Mouse (Mus musculus) intestine, embryonic 15.5 days (tissue): ENCODE measurements at regions not wholly inside any gene's neighbourhood (a gene's known extent, or its start where the extent isn't known, plus 50 kb on each side); places are given as distances from the start of the nearest gene placed in this dataset.

ENCODE experiments used
- ATAC-seq: fragments of 200-750 bp; cut with Nextera tagmentation; 2 replicates; pipeline ENCODE4 v1.8.0; 2017; ENCODE audit warnings: moderate TSS enrichment, moderate library complexity
- H3K27ac ChIP-seq: fragments of 300-500 bp; sonication (generic); 2 replicates; pipeline ENCODE4 v1.5.1; 2015; ENCODE audit warnings: mild to moderate bottlenecking, inconsistent platforms
- H3K27me3 ChIP-seq: fragments of 300-500 bp; sonication (generic); replicated peaks from 2 replicates; pipeline ENCODE4 v1.6.1; 2015; ENCODE audit warnings: inconsistent platforms
- H3K36me3 ChIP-seq: fragments of 300-500 bp; sonication (generic); 2 replicates; pipeline ENCODE4 v1.6.1; 2015; ENCODE audit warnings: inconsistent platforms
- H3K4me1 ChIP-seq: fragments of 300-500 bp; sonication (generic); replicated peaks from 2 replicates; pipeline ENCODE4 v1.6.1; 2015; ENCODE audit warnings: inconsistent platforms
- H3K4me2 ChIP-seq: fragments of 300-500 bp; sonication (generic); replicated peaks from 2 replicates; pipeline ENCODE4 v1.6.1; 2015; ENCODE audit warnings: mild to moderate bottlenecking, inconsistent platforms
- H3K4me3 ChIP-seq: fragments of 300-500 bp; sonication (generic); replicated peaks from 2 replicates; pipeline ENCODE4 v1.5.1; 2015; ENCODE audit warnings: inconsistent platforms
- H3K9ac ChIP-seq: fragments of 300-500 bp; sonication (generic); 2 replicates; pipeline ENCODE4 v1.6.1; 2015; ENCODE audit warnings: inconsistent platforms
- H3K9me3 ChIP-seq: fragments of 300-500 bp; sonication (generic); 2 replicates; pipeline ENCODE4 v1.6.1; 2016; ENCODE audit warnings: inconsistent platforms
- WGBS: fragments of 180-500 bp; shearing (Covaris S2); methylation state at CpG from one replicate; pipeline ENCODE4 v1.1.7; 2015; 5-methylcytosine and 5-hydroxymethylcytosine counted together

DNA sequence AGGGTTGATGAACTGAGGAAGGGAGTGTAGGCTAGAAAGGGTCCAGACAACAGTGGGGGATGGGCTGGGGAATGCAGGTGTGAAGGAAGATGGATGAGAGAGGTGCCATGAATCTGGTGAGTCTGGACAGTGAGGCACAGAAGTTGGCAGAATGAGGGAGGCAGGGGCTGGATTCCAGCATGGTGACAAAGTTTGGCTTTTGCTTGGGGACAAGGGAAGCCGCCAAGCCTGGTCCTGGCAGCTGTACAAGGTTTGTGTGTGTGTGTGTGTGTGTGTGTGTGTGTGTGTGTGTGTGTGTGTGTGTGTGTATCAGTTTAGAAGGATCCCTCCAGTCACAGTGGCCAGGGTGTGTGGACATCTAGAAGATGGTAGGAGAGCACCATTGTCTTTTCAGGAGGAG lies 270.4 kb downstream of the Rps24 start:
- no peak overlapping the region for H3K4me3 ChIP-seq
- 70% methylated on average over 1 of the region's 1 CpGs for WGBS

DNA sequence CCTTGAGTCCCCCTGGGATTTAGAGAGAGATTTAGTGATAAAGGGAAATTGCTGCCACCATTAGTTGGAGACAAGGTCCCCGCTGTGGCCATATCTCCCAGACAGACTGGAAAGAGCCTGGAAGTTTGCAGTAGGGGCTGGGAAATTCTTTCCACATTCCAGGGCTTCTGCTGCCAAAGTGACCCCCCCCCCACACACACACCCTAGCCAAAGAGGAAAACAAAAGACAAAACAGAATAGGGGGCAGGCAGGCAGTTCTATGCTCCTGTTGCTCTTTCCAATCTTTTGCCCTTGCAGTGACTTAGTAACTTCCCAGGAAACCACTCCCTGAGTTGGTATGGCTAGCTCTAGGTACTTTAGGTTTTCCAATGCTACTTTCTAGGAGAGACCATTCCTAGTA lies 270.9 kb downstream of the Rps24 start:
- Histone ChIP-seq H3K9ac (no peak overlapping the region), H3K27ac (no peak overlapping the region), H3K9me3 (no peaks in the 10 kb centered on the region), H3K4me3 (no peak overlapping the region), H3K27me3 (no peaks in the 10 kb centered on the region), H3K4me1 (0 out of 2 replicates have a peak, but pooled peaks cover 3% of the 10 kb centered on the region), H3K4me2 (no peak overlapping the region), H3K36me3 (no peaks in the 10 kb centered on the region)
- ATAC-seq: no peak
- 48% methylated on average over 1 of the region's 1 CpGs for WGBS

More for the DNA sequence above, 270.4 kb downstream of the Rps24 start:
- Histone ChIP-seq H3K36me3 (no peaks in the 10 kb centered on the region), H3K9ac (no peak overlapping the region), H3K4me1 (0 out of 2 replicates have a peak, but pooled peaks cover 3% of the 10 kb centered on the region), H3K27ac (no peak overlapping the region), H3K27me3 (no peaks in the 10 kb centered on the region), H3K4me2 (no peak overlapping the region), H3K9me3 (no peaks in the 10 kb centered on the region)
- no peak for ATAC-seq

DNA sequence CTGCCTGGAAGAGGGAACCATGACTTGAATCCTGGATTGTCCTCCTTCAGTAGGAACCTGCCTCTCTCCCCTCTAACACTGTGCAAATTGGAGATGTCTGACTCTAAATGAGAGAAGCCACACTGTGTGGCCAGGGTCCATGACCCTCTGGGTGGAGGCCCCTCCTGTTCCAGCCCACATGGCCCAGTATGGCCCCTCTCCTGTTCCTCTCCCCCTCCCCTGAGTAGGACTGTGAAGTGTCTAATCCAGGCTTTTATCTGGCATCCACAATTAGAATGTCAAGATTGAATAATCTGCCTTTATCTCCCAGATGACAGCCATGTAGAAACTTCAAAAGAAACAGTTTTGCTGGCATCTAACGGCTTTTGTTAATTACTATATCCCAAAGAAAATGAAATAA lies 274.0 kb downstream of the Rps24 start:
- Histone ChIP-seq H3K9me3 (no peaks in the 10 kb centered on the region), H3K4me2 (no peak overlapping the region), H3K36me3 (no peaks in the 10 kb centered on the region), H3K9ac (no peak overlapping the region), H3K4me1 (0 out of 2 replicates have a peak, but pooled peaks cover 3% of the 10 kb centered on the region), H3K27ac (no peak overlapping the region), H3K4me3 (no peak overlapping the region), H3K27me3 (no peaks in the 10 kb centered on the region)
- 72% methylated on average over 1 of the region's 1 CpGs for WGBS
- ATAC-seq: no peak

GRCm38 (mm10) chr14:24762468-24763274 lies 275.7 kb downstream of the Rps24 start:
- H3K9me3 ChIP-seq: no peaks in the 10 kb centered on the region
- no peaks in the 10 kb centered on the region for H3K36me3 ChIP-seq
- WGBS: 14% methylated on average over 7 of the region's 7 CpGs
- H3K27ac ChIP-seq: no peak overlapping the region
- no peaks in the 10 kb centered on the region for H3K27me3 ChIP-seq
- no peak overlapping the region for H3K4me3 ChIP-seq
- H3K4me2 ChIP-seq: no peak overlapping the region
- H3K9ac ChIP-seq: no peak overlapping the region
- H3K4me1 ChIP-seq: 0 out of 2 replicates have a peak, but pooled peaks cover 3% of the 10 kb centered on the region
- peak; percentile 64 for ATAC-seq

- H3K27ac ChIP-seq: no peak overlapping the region
- H3K9me3 ChIP-seq: no peaks in the 10 kb centered on the region
- no peaks in the 10 kb centered on the region for H3K4me1 ChIP-seq
- no peaks in the 10 kb centered on the region for H3K27me3 ChIP-seq
- ATAC-seq: no peak
- no peak overlapping the region for H3K4me2 ChIP-seq
- no peak overlapping the region for H3K4me3 ChIP-seq
- no peak overlapping the region for H3K9ac ChIP-seq
- no peaks in the 10 kb centered on the region for H3K36me3 ChIP-seq
- 57% methylated on average over 9 of the region's 9 CpGs for WGBS
Observed at GRCm38 (mm10) chr14:24763275-24763812, 276.4 kb downstream of the Rps24 start.

- Histone ChIP-seq H3K27ac (no peak overlapping the region), H3K9ac (no peak overlapping the region), H3K9me3 (no peaks in the 10 kb centered on the region), H3K4me2 (no peak overlapping the region), H3K4me3 (no peak overlapping the region), H3K4me1 (no peaks in the 10 kb centered on the region), H3K27me3 (no peaks in the 10 kb centered on the region), H3K36me3 (no peaks in the 10 kb centered on the region)
- 50% methylated on average over 7 of the region's 7 CpGs for WGBS
- ATAC-seq: no peak
Observed at GRCm38 (mm10) chr14:24763845-24764244, 276.9 kb downstream of the Rps24 start.

DNA sequence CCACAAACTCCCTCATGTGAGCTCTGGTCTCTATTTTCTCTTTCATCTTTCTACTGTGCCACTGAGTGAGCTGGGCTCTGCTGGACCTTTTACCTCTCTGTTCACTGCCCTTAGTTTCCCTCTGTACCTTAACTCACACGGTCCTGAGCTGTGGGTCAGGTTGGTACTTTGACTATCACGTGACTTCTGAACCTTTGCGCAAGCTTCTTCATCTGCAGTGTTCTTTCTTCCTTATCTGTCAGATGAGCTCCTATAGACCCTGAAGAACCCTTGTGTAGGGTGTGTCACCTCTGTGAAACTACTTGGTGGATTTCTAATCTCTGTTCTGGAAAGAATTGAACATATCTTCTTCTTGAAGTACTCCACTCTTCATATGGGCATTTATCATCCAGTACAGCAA lies 279.3 kb downstream of the Rps24 start:
- Histone ChIP-seq H3K4me3 (no peak overlapping the region), H3K9ac (no peak overlapping the region), H3K36me3 (no peaks in the 10 kb centered on the region), H3K27me3 (no peaks in the 10 kb centered on the region), H3K9me3 (no peaks in the 10 kb centered on the region), H3K27ac (no peak overlapping the region), H3K4me2 (no peak overlapping the region), H3K4me1 (no peaks in the 10 kb centered on the region)
- ATAC-seq: peak; percentile 55; the same call in 1 of the 2 replicates
- WGBS: 68% methylated on average over 3 of the region's 3 CpGs

- no peak overlapping the region for H3K27ac ChIP-seq
- H3K4me1 ChIP-seq: no peaks in the 10 kb centered on the region
- H3K4me3 ChIP-seq: no peak overlapping the region
- H3K36me3 ChIP-seq: no peaks in the 10 kb centered on the region
- no peaks in the 10 kb centered on the region for H3K27me3 ChIP-seq
- H3K4me2 ChIP-seq: no peak overlapping the region
- no peak overlapping the region for H3K9ac ChIP-seq
- ATAC-seq: peak; percentile 66; the same call in 1 of the 2 replicates
- 37% methylated on average over 2 of the region's 2 CpGs for WGBS
- H3K9me3 ChIP-seq: no peaks in the 10 kb centered on the region
Observed at GRCm38 (mm10) chr14:24766690-24767089, 279.8 kb downstream of the Rps24 start.

GRCm38 (mm10) chr14:24767316-24767715 lies 280.4 kb downstream of the Rps24 start:
- Histone ChIP-seq H3K27me3 (no peaks in the 10 kb centered on the region), H3K9ac (no peak overlapping the region), H3K4me3 (no peak overlapping the region), H3K4me1 (no peaks in the 10 kb centered on the region), H3K4me2 (no peak overlapping the region), H3K27ac (no peak overlapping the region), H3K36me3 (no peaks in the 10 kb centered on the region), H3K9me3 (no peaks in the 10 kb centered on the region)
- no peak for ATAC-seq
- 83% methylated on average over 5 of the region's 5 CpGs for WGBS

- Histone ChIP-seq H3K4me1 (no peaks in the 10 kb centered on the region), H3K4me3 (no peak overlapping the region), H3K27ac (no peak overlapping the region), H3K9ac (no peak overlapping the region), H3K9me3 (no peaks in the 10 kb centered on the region), H3K4me2 (no peak overlapping the region), H3K36me3 (no peaks in the 10 kb centered on the region), H3K27me3 (no peaks in the 10 kb centered on the region)
- ATAC-seq: no peak
- WGBS: 84% methylated on average over 5 of the region's 5 CpGs
Observed at GRCm38 (mm10) chr14:24767964-24768363, 281.0 kb downstream of the Rps24 start.

DNA sequence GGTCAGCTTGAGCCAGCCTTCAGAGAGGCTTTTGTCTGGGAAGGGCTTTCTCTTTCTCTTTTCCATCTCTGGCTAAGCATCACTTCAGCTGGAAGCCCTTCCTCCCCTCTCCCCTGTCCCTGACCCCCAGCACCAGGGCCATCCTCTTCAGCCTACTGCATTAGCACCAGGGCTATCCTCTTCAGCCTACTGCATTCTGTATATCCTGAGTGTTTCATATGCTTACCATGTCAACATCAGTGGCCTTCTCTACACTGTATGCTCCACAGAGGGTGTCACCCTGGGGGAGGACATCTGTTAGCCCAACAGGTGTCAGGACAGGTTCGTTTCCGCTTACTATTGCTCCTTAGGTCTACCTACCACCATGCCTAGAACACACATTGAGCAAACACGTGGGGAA lies 282.5 kb downstream of the Rps24 start:
- no peaks in the 10 kb centered on the region for H3K4me1 ChIP-seq
- no peak overlapping the region for H3K4me2 ChIP-seq
- H3K27ac ChIP-seq: no peak overlapping the region
- no peaks in the 10 kb centered on the region for H3K36me3 ChIP-seq
- H3K9ac ChIP-seq: no peak overlapping the region
- H3K27me3 ChIP-seq: no peaks in the 10 kb centered on the region
- 68% methylated on average over 3 of the region's 3 CpGs for WGBS
- no peaks in the 10 kb centered on the region for H3K9me3 ChIP-seq
- ATAC-seq: no peak
- H3K4me3 ChIP-seq: no peak overlapping the region

DNA sequence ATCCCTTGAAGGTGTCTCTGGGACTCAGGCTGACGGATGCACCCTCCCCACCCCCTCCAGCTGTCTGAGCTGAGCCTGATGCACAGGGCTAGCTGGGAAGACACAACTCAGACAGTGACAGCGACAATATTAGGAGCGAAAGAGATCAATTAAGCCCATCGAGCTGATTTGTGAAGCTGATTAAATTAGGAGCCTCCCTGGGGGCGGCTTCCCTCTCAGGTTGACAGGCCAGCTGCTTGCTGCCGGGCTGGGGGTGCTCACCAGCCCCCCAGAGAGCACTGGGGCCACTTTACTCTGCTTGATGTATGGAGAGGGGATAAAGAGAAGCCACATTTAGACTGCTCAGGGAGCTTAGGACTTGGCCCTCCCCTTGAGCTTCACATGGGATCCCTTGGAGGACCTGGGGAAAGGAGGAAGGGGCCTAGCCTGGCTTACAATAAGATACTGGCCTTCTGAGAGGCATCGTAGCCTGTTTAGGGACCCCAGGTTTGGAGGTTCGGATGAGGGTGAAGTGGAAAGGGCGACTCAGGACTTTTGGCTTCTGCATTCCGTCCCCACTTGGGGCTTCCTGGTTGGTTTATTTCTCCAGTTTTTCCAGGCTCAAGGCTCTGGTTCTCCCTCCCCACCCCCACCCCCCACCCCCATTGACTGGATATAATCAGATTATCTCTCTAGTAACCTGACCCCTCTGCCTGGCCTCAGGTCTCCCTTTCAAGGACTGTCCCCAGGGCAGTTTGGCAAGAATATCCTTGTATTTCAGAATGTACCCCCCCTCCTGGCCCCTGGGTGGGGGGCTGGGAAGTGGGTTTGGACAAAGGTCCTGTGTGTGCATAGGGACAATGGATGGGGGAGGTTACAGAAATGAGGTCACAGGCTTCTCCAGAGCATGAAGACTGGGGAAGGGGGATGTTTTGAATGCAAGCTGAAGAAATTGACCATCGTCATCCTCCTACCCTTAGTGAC lies 283.4 kb downstream of the Rps24 start:
- Histone ChIP-seq H3K9ac (no peak overlapping the region), H3K27ac (no peak overlapping the region), H3K36me3 (no peaks in the 10 kb centered on the region), H3K27me3 (no peaks in the 10 kb centered on the region), H3K4me2 (no peak overlapping the region), H3K4me3 (no peak overlapping the region), H3K4me1 (no peaks in the 10 kb centered on the region), H3K9me3 (no peaks in the 10 kb centered on the region)
- 43% methylated on average over 11 of the region's 11 CpGs for WGBS
- ATAC-seq: no peak
